Mouse (Mus musculus): ENCODE measurements at regions not wholly inside any gene's neighbourhood (a gene's known extent, or its start where the extent isn't known, plus 50 kb on each side); places are given as distances from the start of the nearest gene placed in this dataset.
A peak's percentile ranks its signal among the peaks of the same experiment; 100 is the strongest.

DNA sequence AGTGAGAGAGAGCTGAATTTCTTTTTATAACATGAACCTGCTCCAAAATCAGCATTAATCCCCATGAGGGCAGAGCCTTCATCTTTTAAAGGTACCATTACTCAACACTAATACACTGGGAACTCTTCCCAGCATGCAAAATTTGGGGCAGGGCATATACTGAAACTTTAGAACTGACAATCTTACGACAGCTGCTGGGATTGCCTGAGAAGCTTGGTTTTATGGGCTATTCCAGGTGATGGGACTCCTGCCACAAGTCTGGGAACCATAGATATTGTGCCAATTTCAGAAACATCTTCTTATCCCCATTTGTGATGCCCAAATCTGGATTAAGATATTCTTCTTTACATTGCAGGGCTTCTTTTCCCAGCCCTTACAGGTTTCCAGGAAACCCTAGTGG lies 125.8 kb upstream of the Tank start:
- no peak for DNase-seq

GRCm38 (mm10) chr2:61450731-61451130 lies 127.7 kb upstream of the Tank start:
- no peak for DNase-seq

- DNase-seq: no peak
These were observed 141.8 kb upstream of the Tank start for GRCm38 (mm10) chr2:61436591-61436990.

DNA sequence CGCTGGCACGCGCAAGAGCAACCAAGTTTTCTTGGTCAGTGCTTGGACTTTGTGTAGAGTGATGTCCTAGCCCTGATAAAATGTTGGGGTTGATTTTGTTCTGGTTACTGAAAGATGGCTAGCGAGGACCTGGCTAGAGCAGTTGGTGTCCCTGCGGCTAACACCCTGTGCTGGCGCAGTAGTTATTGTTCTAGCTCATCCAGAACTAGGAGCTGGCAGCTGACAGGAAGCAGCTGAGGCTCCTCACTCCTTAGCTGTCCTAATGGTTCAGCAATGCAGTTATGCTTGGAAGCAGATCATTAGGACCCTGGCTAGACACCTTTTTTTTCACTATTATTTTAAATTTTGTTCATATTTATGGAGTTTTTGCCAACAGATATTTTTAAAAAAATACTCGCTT lies 170.5 kb upstream of the Tank start:
- DNase-seq: no peak

GRCm38 (mm10) chr2:61406104-61406751 lies 172.2 kb upstream of the Tank start:
- no peak for DNase-seq

DNA sequence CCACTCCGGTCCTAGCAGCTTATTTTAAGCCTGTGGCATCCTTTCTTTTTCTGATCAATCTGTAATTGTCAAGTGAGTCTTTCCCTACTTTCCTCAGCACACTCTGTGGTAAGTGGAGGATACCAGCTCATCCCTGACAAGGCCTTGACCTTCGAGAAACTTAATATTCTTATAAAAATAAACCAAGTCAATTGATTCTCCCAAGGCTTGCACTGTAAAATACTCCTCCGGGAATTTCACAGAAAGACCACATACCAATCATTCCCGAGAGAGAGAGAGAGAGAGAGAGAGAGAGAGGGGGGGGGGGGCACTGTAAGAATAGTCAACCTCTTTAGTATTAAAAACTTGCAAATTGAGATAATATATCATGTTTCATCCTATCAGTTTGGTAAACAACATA lies 173.1 kb upstream of the Tank start:
- DNase-seq: no peak

GRCm38 (mm10) chr2:61402588-61403487 lies 175.5 kb upstream of the Tank start:
- DNase-seq: no peak

GRCm38 (mm10) chr2:61401636-61402587 lies 176.5 kb upstream of the Tank start:
- DNase-seq: peak; percentile 48

DNA sequence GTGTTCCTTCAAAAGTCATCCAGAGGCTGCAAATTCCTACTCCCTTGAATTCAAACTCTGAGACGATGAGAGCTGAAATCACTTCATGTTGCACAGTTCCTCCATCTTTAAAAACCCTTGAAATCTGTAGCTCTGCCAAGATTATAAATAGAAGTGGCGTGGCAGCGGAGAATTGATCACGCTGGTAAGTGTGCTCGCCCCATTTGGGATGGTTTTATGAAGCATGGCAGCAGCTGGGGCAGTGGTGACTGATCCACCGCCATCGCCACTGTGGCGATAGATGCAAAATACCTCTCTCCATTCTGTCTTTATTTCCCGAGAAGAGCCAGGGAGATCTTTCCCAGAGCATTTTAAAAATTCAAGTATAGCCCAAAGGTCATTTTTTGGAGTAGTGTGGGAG lies 179.8 kb upstream of the Tank start:
- DNase-seq: no peak

GRCm38 (mm10) chr2:61389622-61390021 lies 188.8 kb upstream of the Tank start:
- DNase-seq: no peak

DNA sequence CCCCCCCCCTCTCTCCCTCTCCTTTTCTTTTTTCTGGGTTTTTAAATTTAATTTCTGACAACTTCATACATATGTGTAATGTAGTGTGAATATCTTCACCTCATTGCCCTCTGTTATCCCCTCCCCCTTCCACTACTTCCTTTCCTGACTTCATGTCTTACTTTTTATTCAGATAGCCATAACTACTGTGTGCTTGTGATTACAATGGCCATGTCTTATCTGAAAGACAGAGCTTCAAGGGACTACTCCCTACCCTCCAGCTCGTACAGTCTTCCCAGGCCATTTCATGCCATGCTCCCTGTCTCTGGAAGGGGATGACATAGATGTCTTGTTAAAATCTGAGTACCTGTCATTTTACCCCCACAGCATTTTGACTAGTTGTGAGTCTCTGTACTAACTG lies 189.2 kb upstream of the Tank start:
- no peak for DNase-seq

- no peak for DNase-seq
These were observed 190.8 kb upstream of the Tank start for GRCm38 (mm10) chr2:61387561-61387960.

GRCm38 (mm10) chr2:61386966-61387365 lies 191.4 kb upstream of the Tank start:
- no peak for DNase-seq

GRCm38 (mm10) chr2:61384467-61384866 lies 193.9 kb upstream of the Tank start:
- DNase-seq: no peak

GRCm38 (mm10) chr2:61383744-61384295 lies 194.6 kb upstream of the Tank start:
- DNase-seq: no peak

GRCm38 (mm10) chr2:61379076-61379475 lies 199.3 kb upstream of the Tank start:
- no peak for DNase-seq

- no peak for DNase-seq
These were observed 200.1 kb upstream of the Tank start for GRCm38 (mm10) chr2:61378297-61378696.

DNA sequence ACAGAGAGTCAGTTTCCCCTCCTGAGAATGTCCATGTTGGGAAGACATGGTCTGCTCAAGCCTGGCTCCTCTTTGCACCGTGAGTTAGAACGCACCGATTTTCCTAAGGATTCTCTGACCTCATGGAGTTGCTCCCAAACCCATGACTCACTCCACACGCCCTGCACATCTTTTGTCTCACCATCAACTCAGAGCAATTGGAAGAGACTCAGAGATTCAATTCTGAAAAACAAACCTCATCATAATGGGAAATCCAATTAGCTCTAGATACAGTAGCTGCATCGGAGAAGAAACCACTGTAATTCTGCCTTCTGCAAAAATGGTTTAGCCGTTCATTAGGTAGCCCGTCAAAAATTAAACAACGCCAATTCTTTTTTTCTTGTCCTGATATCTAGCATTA lies 200.6 kb upstream of the Tank start:
- no peak for DNase-seq

DNA sequence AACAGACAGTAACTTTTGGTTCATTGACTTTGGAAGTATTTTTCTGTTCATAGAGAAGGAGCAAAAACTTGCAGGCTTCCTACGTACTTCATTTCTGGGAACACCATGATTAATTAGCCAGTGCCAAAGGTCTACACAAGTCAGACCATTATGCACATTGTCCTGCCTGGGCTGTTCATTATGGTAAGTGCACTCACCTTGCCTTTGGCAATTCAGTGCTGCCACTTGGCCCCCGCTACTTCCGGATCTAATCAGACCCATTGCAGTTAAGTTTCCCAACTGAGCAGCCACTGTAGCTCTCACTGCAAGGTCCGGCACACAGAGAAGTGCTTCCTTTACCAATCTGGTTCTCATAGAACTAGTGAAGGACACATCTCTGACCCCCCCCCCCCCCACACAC lies 215.8 kb upstream of the Tank start:
- no peak for DNase-seq

GRCm38 (mm10) chr2:61361394-61361793 lies 217.0 kb upstream of the Tank start:
- DNase-seq: no peak

GRCm38 (mm10) chr2:61354104-61354503 lies 224.3 kb upstream of the Tank start:
- DNase-seq: no peak

GRCm38 (mm10) chr2:61347451-61347850 lies 230.9 kb upstream of the Tank start:
- no peak for DNase-seq

Data from right cerebral cortex, adult 18-20 months (tissue).